Mouse (Mus musculus) cerebellum, adult 2 months (tissue): ENCODE results near the gene C130032M10Rik.

Experiments
- CTCF ChIP-seq: fragments of 200-500 bp; IDR thresholded peaks from 2 replicates; pipeline ENCODE4 v1.5.1; 2011; ENCODE audit warnings: low read depth, mild to moderate bottlenecking, control low read depth, low read length, moderate library complexity, borderline replicate concordance; ENCODE audit not compliant: insufficient read depth
- POLR2A ChIP-seq: fragments of 200-500 bp; IDR thresholded peaks from 2 replicates; pipeline ENCODE4 v1.6.1; 2011; ENCODE audit warnings: low read length, control low read depth, borderline replicate concordance; ENCODE audit not compliant: insufficient read depth

DNA sequence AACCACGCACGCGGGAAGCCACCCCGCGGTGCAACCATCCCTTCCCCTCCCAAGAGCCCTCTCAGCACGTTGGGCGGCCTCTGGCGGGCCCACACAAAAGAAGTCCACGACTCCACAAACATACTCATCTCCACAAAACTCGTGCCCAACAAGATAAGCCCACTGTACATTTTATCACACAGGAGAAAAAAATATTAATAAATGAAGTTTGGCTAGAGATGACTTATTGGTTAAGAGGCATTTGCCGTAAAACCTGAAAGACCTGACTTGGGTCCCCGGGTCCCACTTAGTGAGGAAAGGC, 46.1 kb downstream of the C130032M10Rik start:
- no peak for TF ChIP-seq CTCF
- no peak for TF ChIP-seq POLR2A
